Mouse (Mus musculus): ENCODE results near the gene Tfrc. TPM values are rescaled to one million over a fixed set of nuclear protein-coding genes. Genes with fewer than 3 reads are reported as not detected.

Gene Tfrc
- polyA plus RNA-seq, 1 experiment from 2014 or later: 317 TPM

- peak overlapping the region; percentile 46 for H3K9ac ChIP-seq (ENCODE audit: low read depth, low read length)
- WGBS (ENCODE audit: insufficient replicate concordance): 57% methylated on average over 9 of the region's 9 CpGs
- peak overlapping the region; percentile 95 for H3K27ac ChIP-seq (ENCODE audit: low read length)
- no peaks in the 10 kb centered on the region for H3K9me3 ChIP-seq (replicated peaks; ENCODE audit: control insufficient read depth, low read length)
- H3K4me1 ChIP-seq (ENCODE audit: control insufficient read depth, low read depth, low read length): peaks cover 76% of the 10 kb centered on the region
- no peak overlapping the region for H3K4me3 ChIP-seq (ENCODE audit: low read depth, low read length)
- ATAC-seq (ENCODE audit: low read depth): no peak
- H3K36me3 ChIP-seq (ENCODE audit: control insufficient read depth, insufficient read depth): no peaks in the 10 kb centered on the region
- no peaks in the 10 kb centered on the region for H3K27me3 ChIP-seq (ENCODE audit: control insufficient read depth, insufficient read depth, low read depth, low read length)
- peak overlapping the region; percentile 44 for H3K4me2 ChIP-seq (ENCODE audit: low read depth, low read length)
Measured at GRCm38 (mm10) chr16:32666671-32667551, 58.2 kb downstream of the Tfrc start.

DNA sequence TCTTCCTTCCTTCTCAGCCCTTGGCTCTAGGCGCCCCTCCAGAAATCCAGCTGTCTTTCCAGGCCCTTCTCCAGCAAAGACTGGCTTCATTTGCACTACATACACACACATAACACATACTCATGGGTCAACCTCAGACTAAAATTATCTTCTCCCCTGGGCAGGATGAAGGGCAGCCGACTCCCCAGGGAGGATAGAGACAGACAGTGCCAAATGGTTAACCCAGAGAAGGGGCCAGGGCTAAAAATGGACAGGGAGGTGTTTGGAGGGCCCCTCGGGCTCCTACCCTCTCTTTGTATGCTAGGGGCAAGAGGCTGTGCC lies 58.8 kb downstream of the Tfrc start:
- 45% methylated on average over 3 of the region's 3 CpGs for WGBS (ENCODE audit: insufficient replicate concordance)
- Histone ChIP-seq H3K27ac (ENCODE audit: low read length) (peak overlapping the region; percentile 95), H3K4me1 (ENCODE audit: control insufficient read depth, low read depth, low read length) (peaks cover 81% of the 10 kb centered on the region)

DNA sequence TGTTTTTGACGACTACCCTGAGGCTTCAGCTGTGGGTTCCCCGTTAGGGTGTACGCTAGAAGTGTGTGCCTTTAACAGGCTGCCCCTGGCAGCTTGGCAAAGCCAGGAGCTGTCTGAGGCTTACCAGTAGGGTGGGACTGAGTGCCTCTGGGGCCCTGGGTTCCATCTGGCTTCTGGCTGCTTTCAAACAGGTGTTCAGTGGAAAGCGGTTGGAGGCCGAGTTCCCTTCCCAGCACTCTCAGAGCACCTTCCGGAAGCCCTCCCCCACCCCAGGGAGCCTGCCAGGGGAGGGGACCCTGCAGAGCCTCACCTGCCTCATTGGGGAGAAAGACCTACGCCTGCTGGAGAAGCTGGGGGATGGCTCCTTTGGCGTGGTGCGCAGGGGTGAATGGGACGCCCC lies 59.3 kb downstream of the Tfrc start:
- Histone ChIP-seq H3K9me3 (replicated peaks; ENCODE audit: control insufficient read depth, low read length) (no peaks in the 10 kb centered on the region), H3K4me2 (ENCODE audit: low read depth, low read length) (no peak overlapping the region), H3K9ac (ENCODE audit: low read depth, low read length) (no peak overlapping the region; the same call in 1 of the 2 replicates), H3K4me3 (ENCODE audit: low read depth, low read length) (no peak overlapping the region), H3K36me3 (ENCODE audit: control insufficient read depth, insufficient read depth) (no peaks in the 10 kb centered on the region), H3K27me3 (ENCODE audit: control insufficient read depth, insufficient read depth, low read depth, low read length) (no peaks in the 10 kb centered on the region), H3K4me1 (ENCODE audit: control insufficient read depth, low read depth, low read length) (peaks cover 85% of the 10 kb centered on the region), H3K27ac (ENCODE audit: low read length) (no peak overlapping the region)
- ATAC-seq (ENCODE audit: low read depth): no peak
- 67% methylated on average over 10 of the region's 10 CpGs for WGBS (ENCODE audit: insufficient replicate concordance)

More for the DNA sequence above, 58.8 kb downstream of the Tfrc start:
- no peak overlapping the region for H3K4me3 ChIP-seq (ENCODE audit: low read depth, low read length)
- no peaks in the 10 kb centered on the region for H3K9me3 ChIP-seq (replicated peaks; ENCODE audit: control insufficient read depth, low read length)
- H3K9ac ChIP-seq (ENCODE audit: low read depth, low read length): no peak overlapping the region; the same call in 1 of the 2 replicates
- no peaks in the 10 kb centered on the region for H3K36me3 ChIP-seq (ENCODE audit: control insufficient read depth, insufficient read depth)
- H3K27me3 ChIP-seq (ENCODE audit: control insufficient read depth, insufficient read depth, low read depth, low read length): no peaks in the 10 kb centered on the region
- no peak for ATAC-seq (ENCODE audit: low read depth)
- no peak overlapping the region for H3K4me2 ChIP-seq (ENCODE audit: low read depth, low read length)

GRCm38 (mm10) chr16:32668472-32668871 lies 59.8 kb downstream of the Tfrc start:
- no peak overlapping the region for H3K27ac ChIP-seq (ENCODE audit: low read length)
- no peaks in the 10 kb centered on the region for H3K36me3 ChIP-seq (ENCODE audit: control insufficient read depth, insufficient read depth)
- H3K9me3 ChIP-seq (replicated peaks; ENCODE audit: control insufficient read depth, low read length): no peaks in the 10 kb centered on the region
- peaks cover 83% of the 10 kb centered on the region for H3K4me1 ChIP-seq (ENCODE audit: control insufficient read depth, low read depth, low read length)
- no peaks in the 10 kb centered on the region for H3K27me3 ChIP-seq (ENCODE audit: control insufficient read depth, insufficient read depth, low read depth, low read length)
- H3K9ac ChIP-seq (ENCODE audit: low read depth, low read length): no peak overlapping the region
- WGBS (ENCODE audit: insufficient replicate concordance): 72% methylated on average over 4 of the region's 4 CpGs
- no peak overlapping the region for H3K4me2 ChIP-seq (ENCODE audit: low read depth, low read length)
- no peak overlapping the region for H3K4me3 ChIP-seq (ENCODE audit: low read depth, low read length)
- no peak for ATAC-seq (ENCODE audit: low read depth)

- Histone ChIP-seq H3K4me2 (ENCODE audit: low read depth, low read length) (no peak overlapping the region), H3K36me3 (ENCODE audit: control insufficient read depth, insufficient read depth) (no peaks in the 10 kb centered on the region), H3K9me3 (replicated peaks; ENCODE audit: control insufficient read depth, low read length) (no peaks in the 10 kb centered on the region), H3K27ac (ENCODE audit: low read length) (no peak overlapping the region), H3K4me1 (ENCODE audit: control insufficient read depth, low read depth, low read length) (peaks cover 75% of the 10 kb centered on the region), H3K4me3 (ENCODE audit: low read depth, low read length) (no peak overlapping the region), H3K27me3 (ENCODE audit: control insufficient read depth, insufficient read depth, low read depth, low read length) (no peaks in the 10 kb centered on the region), H3K9ac (ENCODE audit: low read depth, low read length) (no peak overlapping the region)
- ATAC-seq (ENCODE audit: low read depth): no peak
- 85% methylated on average over 10 of the region's 10 CpGs for WGBS (ENCODE audit: insufficient replicate concordance)
Measured at GRCm38 (mm10) chr16:32669243-32669642, 60.5 kb downstream of the Tfrc start.

- H3K4me1 ChIP-seq (ENCODE audit: control insufficient read depth, low read depth, low read length): peaks cover 63% of the 10 kb centered on the region
- 39% methylated on average over 10 of the region's 10 CpGs for WGBS (ENCODE audit: insufficient replicate concordance)
- H3K4me2 ChIP-seq (ENCODE audit: low read depth, low read length): no peak overlapping the region; the same call in 1 of the 2 replicates
- no peaks in the 10 kb centered on the region for H3K36me3 ChIP-seq (ENCODE audit: control insufficient read depth, insufficient read depth)
- no peak overlapping the region for H3K4me3 ChIP-seq (ENCODE audit: low read depth, low read length)
- no peaks in the 10 kb centered on the region for H3K27me3 ChIP-seq (ENCODE audit: control insufficient read depth, insufficient read depth, low read depth, low read length)
- peak overlapping the region; percentile 62; the same call in 1 of the 2 replicates for H3K27ac ChIP-seq (ENCODE audit: low read length)
- H3K9ac ChIP-seq (ENCODE audit: low read depth, low read length): 0 out of 2 replicates have a peak overlapping the region, but pooled peaks have one; percentile 10
- ATAC-seq (ENCODE audit: low read depth): peak; percentile 30; the same call in 1 of the 2 replicates
- no peaks in the 10 kb centered on the region for H3K9me3 ChIP-seq (replicated peaks; ENCODE audit: control insufficient read depth, low read length)
Measured at GRCm38 (mm10) chr16:32670354-32671124, 61.8 kb downstream of the Tfrc start.

- Histone ChIP-seq H3K4me3 (ENCODE audit: low read depth, low read length) (no peak overlapping the region), H3K4me1 (ENCODE audit: control insufficient read depth, low read depth, low read length) (peaks cover 55% of the 10 kb centered on the region), H3K27ac (ENCODE audit: low read length) (no peak overlapping the region), H3K27me3 (ENCODE audit: control insufficient read depth, insufficient read depth, low read depth, low read length) (no peaks in the 10 kb centered on the region), H3K4me2 (ENCODE audit: low read depth, low read length) (no peak overlapping the region), H3K9me3 (replicated peaks; ENCODE audit: control insufficient read depth, low read length) (no peaks in the 10 kb centered on the region), H3K9ac (ENCODE audit: low read depth, low read length) (no peak overlapping the region), H3K36me3 (ENCODE audit: control insufficient read depth, insufficient read depth) (peaks cover 5% of the 10 kb centered on the region)
- ATAC-seq (ENCODE audit: low read depth): no peak
- 72% methylated on average over 13 of the region's 13 CpGs for WGBS (ENCODE audit: insufficient replicate concordance)
Measured at GRCm38 (mm10) chr16:32671206-32671887, 62.6 kb downstream of the Tfrc start.

- no peak for ATAC-seq (ENCODE audit: low read depth)
- Histone ChIP-seq H3K36me3 (ENCODE audit: control insufficient read depth, insufficient read depth) (peaks cover 8% of the 10 kb centered on the region), H3K27ac (ENCODE audit: low read length) (no peak overlapping the region), H3K9ac (ENCODE audit: low read depth, low read length) (no peak overlapping the region), H3K9me3 (replicated peaks; ENCODE audit: control insufficient read depth, low read length) (no peaks in the 10 kb centered on the region), H3K27me3 (ENCODE audit: control insufficient read depth, insufficient read depth, low read depth, low read length) (no peaks in the 10 kb centered on the region), H3K4me1 (ENCODE audit: control insufficient read depth, low read depth, low read length) (peaks cover 46% of the 10 kb centered on the region), H3K4me3 (ENCODE audit: low read depth, low read length) (no peak overlapping the region), H3K4me2 (ENCODE audit: low read depth, low read length) (no peak overlapping the region)
- 73% methylated on average over 7 of the region's 7 CpGs for WGBS (ENCODE audit: insufficient replicate concordance)
Measured at GRCm38 (mm10) chr16:32672250-32672649, 63.5 kb downstream of the Tfrc start.

Measured in liver, embryonic 16.5 days (tissue).